Mouse (Mus musculus) olfactory bulb, adult 2 months (tissue): ENCODE measurements around the gene Pced1b.

Experiments used
- CTCF ChIP-seq: fragments of 200-500 bp; IDR thresholded peaks from 2 replicates; pipeline ENCODE4 v1.5.1; 2012; ENCODE audit warnings: low read depth, mild to moderate bottlenecking, low read length, moderate library complexity; ENCODE audit not compliant: insufficient read depth
- POLR2A ChIP-seq: fragments of 200-500 bp; IDR thresholded peaks from 2 replicates; pipeline ENCODE4 v1.6.1; 2012; ENCODE audit warnings: mild to moderate bottlenecking, low read depth, low read length, moderate library complexity; ENCODE audit not compliant: insufficient read depth

GRCm38 (mm10) chr15:97246256-97246655 is 651 bp upstream of the Pced1b start:
- TF ChIP-seq CTCF, result no peak
- TF ChIP-seq POLR2A, result no peak
